In the genomic region with DNA sequence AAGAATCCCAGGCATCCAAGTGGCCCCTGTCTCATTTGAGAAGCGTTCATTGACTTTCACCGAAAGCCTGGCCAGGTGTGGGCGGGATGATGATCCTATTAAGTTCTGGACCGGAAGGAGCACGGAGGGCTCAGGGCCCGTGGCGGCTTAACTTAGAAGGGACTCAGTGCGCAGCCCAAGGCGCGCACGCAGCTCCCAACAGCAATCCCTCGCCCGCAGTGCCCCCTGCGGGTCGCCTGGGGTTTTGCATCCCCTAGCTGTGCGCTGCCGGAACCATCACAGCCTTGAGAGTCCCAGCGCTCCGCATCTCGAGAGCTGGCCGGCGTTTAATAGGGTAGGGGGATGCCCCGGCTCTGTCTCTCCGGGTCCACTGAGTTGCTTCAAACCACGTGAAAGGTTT, we compare ENCODE assay signal across 8 mouse cellular contexts. TPM values are rescaled to one million over a fixed set of nuclear protein-coding genes. Genes with fewer than 3 reads are reported as not detected.
A peak's percentile ranks its signal among the peaks of the same experiment; 100 is the strongest.
DNase-seq lines count a peak whose midpoint lies in the region; ATAC-seq lines count a peak whose summit lies in the region.

No protein-coding gene starts in this region.

- intact Hi-C loops in left cerebral cortex, postnatal 10 days (cut with DNase I), result loop anchor here (2.0 to 5.0 kb wide), 2 partner anchors 51 to 61 kb away; no protein-coding TSS in a partner anchor

- H3K4me2 ChIP-seq in intestine, embryonic 14.5 days (ENCODE audit: low read length), result peak overlapping the region; percentile 69

- peak; percentile 50; the same call in 1 of the 2 replicates for ATAC-seq in intestine, embryonic 14.5 days (replicated peaks; ENCODE audit: low FRiP score, low TSS enrichment, low read depth)

- H3K4me1 ChIP-seq in intestine, embryonic 14.5 days (replicated peaks; ENCODE audit: control insufficient read depth, insufficient read depth, low read length), result peaks cover 31% of the 10 kb centered on the region

- H3K9me3 ChIP-seq in intestine, embryonic 14.5 days (ENCODE audit: control insufficient read depth, low read length), result no peaks in the 10 kb centered on the region

- WGBS in intestine, embryonic 14.5 days, result under 1% methylated on average over 25 of the region's 25 CpGs

- no peaks in the 10 kb centered on the region for H3K36me3 ChIP-seq in intestine, embryonic 14.5 days (ENCODE audit: control insufficient read depth, insufficient read depth, low read length)

- H3K27ac ChIP-seq in intestine, embryonic 14.5 days (ENCODE audit: low read depth), result no peak overlapping the region

- H3K27me3 ChIP-seq in intestine, embryonic 14.5 days (replicated peaks; ENCODE audit: control insufficient read depth, insufficient read depth, low read length), result peaks cover 77% of the 10 kb centered on the region

- peak; percentile 78 to 92 for DNase-seq in adrenal gland, adult (ENCODE audit: inconsistent age in 2 of 2, low spot score in 1 of 2)
- DNase-seq in embryo, embryonic 10.5 days (ENCODE audit: low spot score), result peak; percentile 96
- DNase-seq in gastrocnemius, postnatal 25 days, result peak; percentile 71
- peak; percentile 96 for DNase-seq in intestine, embryonic 14.5 days (ENCODE audit: low spot score)
- peak; percentile 71 to 85 for DNase-seq in left cerebral cortex, postnatal 10 days (ENCODE audit: extremely low spot score in 1 of 2, low spot score in 2 of 2)
- DNase-seq in mesoderm, embryonic 11.5 days (ENCODE audit: low read depth, low spot score), result peak; percentile 95
- peak; percentile 74 for DNase-seq in right cerebral cortex, postnatal 25 days
- DNase-seq in urinary bladder, postnatal 36 days (ENCODE audit: low spot score in 2 of 2), result peak; percentile 77 to 82

- H3K9ac ChIP-seq in intestine, embryonic 14.5 days (ENCODE audit: low read length), result peak overlapping the region; percentile 41; the same call in 1 of the 2 replicates

- peak overlapping the region; percentile 43 for H3K4me3 ChIP-seq in intestine, embryonic 14.5 days (ENCODE audit: low read depth, low read length)

RNA-seq across cellular contexts. Expression of a gene that starts 1.4 kb away (rescaled TPM):
- total RNA-seq in gastrocnemius, postnatal 25 days (2021), result under 1 TPM; 0.43 to 0.61 TPM
- polyA plus RNA-seq in intestine, embryonic 14.5 days (2014; fragmentation: Nextera tagmentation; extraction: Ambion mirVana), result 15.3 and 17.6 TPM in 2 replicates
- 1 to 10 TPM; 1.9 to 2.1 TPM for total RNA-seq in left cerebral cortex, postnatal 10 days (2021)
